Mouse (Mus musculus) right cerebral cortex, postnatal 14 days (tissue): ENCODE measurements at regions not wholly inside any gene's neighbourhood (a gene's known extent, or its start where the extent isn't known, plus 50 kb on each side); places are given as distances from the start of the nearest gene placed in this dataset.

Source experiments
- DNase-seq: peaks from one replicate; pipeline ENCODE4 v3.0.0; 2022

DNA sequence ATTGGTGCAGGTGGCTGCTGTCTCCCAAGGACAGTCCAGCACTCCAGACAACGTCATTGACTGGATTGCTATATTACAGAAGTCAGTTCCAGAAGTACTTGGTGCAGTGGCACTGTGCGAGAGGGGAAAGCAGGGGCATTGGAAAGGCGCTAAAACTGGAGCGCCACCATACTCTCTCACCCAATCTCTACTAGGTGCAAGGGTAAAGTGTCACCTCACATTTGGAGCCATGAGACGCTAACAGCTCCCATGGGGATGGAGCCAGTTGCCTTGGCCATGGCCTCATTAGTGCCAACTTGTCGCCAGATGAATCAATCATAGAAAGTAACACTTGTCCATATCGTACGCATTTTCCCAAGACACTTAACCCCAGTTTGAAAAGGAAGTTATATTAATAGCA, 1617.2 kb upstream of the Gulo start:
- DNase-seq, result no peak

DNA sequence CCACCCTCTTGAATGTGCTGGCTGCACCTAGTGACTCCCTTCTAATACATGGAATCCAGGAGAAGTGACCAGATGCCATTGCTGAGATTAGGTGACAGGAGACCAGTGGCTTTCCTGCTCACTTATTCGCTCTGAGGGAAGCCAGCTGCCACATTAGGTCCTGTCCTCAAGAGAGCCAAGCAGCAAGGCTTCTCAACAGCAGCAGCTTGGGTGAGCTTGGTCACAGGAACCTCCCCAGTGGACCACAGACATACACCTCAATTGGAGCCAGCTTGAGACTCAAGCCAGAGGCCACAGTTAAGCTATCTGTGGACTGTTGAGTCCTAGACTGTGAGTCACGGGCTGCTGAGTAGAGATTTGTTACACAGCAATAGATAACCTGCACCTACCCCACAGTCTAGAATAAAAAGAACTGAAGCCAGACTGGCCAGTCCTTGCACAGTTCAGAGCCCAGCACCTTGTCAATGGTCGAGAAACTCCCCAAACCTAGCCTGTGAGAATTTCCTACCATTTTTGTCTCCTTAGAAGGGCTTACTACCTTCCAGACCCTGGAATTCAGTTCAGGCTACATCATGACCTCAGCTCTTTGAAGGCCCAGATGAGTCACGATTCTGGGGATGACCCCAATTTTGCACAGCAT, 1615.0 kb upstream of the Gulo start:
- no peak for DNase-seq

DNA sequence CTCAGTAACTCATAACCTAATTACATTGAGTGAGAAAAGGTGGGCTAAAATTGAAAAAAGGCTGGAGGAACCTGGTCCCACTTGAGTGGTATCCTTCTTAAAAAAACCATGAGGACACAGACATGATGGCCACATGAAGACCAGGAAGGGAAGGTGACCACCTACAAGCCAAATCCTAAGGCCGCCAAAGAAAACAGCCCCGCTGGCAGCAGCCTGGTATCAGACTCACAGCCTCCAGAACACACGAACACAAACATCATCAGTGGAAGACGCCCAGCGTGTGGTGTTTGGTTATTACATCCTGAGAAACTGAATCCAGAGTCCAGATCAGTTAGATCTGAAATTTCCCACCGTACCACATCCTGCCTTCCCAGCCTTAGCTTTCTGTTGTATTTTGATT, 1613.9 kb upstream of the Gulo start:
- no peak for DNase-seq

DNA sequence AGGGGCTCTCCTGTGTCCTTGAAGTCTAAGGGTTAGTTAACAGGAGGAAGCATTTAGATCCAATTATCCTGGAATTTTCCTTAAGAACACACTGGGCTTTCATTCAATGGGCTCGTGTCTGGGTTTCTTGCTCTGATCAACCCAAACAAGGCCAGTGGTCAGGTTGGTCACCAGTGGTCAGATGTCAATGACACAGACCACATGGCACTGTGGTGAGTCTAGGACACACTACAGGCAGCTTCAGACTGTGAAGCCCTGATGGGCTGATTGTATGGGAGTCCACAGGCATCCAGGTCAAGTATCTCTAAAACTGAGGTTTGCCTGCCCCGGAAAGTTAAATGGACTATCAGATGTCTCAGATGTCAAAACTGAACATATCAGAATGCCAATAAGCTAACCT, 1612.5 kb upstream of the Gulo start:
- no peak for DNase-seq

DNA sequence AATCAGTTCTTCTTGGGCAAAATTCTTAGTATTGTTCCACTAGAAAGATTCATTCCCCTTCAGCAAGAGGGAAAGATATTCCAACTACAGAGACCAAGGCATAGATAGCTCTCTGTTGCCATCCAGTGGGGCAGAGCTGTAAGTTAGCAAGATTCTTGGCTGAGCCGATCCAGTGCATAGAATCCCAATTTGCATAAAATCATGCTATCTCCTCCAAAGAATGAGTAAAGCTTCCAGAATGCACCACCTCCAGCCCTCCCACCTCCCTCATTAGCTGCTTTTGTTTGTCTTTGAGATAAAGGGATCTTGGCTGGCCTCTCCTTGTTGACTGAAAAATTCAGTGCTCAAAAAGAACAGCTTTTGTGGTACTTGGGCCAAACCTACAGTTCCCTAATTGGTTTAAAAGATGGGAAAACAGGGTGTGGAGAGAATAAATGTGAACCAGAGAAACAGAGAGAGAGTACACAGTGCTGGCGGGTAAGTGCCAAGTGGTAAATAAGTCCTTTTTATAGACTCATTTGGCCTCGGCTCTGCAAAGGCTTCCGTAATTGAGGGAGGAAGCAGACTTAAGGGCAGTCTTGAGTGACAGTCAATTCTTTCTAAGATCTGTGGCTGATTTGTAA, 1612.0 kb upstream of the Gulo start:
- DNase-seq, result peak; percentile 48

DNA sequence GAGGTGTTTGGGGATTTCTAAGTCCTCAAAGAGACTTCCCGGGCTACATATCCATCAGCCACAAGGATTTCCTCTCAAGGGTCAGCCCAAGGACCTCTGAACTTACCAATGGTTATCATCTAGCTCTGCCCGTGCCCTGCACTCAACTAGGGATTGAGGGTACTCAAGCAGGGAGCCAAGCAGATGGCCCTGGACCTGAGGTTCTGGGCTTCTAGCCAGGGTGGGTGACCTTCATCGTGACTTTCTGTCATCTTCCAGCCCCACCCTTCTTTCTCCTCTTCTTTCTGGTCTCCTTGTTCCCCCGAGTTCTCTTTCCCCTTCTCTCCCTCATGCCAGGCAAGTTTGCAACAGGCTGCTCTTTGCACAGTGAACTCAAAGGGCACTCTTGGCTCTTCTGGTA, 1610.6 kb upstream of the Gulo start:
- DNase-seq, result no peak

DNA sequence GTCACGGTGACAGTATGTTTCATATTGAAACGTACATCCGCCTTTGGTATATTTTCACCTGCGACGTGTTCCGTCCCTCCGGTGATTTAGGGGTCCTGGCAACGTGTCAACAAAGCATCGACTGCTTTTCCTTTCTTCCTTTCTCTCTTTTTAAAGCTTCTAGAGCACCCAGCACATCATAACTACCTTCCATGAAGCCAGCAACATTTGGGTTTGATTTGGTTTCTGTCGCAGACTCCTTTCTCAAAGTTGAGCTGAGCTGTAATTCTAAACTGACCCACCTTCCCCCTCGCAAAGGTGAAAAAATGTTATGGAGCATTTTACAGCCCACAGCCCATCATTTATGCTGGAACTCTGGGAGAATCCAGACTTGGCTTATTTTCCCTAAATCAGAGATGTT, 1605.4 kb upstream of the Gulo start:
- no peak for DNase-seq

DNA sequence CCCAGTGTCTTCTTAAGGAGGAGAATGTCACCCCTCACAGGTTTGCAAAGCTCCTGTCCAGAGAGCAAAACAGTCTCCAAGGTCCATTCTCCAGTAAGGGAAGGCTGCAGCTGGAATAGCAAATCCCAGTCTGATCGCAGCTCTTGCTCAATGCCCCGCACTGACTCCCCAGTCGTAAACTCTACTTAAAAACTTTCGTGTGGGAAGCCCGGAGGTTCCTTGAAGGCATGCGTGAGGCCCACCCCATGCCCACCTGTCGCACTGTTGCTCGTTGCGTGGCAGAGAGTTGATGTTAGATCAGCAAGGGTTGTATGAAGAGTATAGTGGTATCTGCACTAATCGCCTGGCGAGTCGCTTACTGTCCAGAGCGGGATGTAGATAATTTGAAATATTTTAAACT, 1604.7 kb upstream of the Gulo start:
- no peak for DNase-seq

DNA sequence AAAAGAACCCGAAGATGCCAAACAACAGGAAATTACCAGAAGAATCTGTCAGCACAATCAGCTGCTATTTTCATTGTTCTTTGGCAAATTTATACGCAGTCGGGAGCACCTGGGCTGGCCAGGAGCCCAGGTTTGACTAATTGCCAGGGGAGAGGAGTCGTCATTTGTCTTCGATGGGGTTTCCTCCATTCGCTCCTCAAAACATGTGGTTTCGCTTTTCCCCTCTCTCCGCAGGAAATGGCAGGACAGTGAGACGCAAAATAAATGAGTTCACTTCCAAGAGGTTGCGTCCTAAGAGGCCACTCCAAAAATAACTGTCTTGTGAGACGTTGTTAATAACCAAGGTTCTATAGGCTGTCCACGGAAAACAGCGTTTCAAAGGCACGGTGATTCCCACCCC, 1604.2 kb upstream of the Gulo start:
- no peak for DNase-seq

DNA sequence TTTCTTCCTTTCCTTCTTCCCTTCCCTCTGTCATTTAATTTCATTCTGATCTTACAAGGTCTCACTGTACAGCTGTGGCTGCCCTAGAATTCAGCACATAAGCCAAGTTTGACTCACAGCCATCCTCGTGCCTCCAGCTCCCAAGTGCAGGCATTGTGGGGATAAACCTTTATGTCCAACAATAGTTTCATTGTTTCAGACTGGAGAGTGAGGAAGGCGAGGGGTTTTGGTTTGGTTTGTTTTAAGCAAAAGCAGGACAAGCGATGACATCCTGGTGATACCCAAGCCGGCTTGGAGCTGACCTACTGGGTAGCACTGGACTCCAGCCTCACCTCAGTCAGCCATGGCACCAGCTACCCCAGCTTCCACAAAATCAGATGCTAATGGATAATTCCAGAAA, 1603.5 kb upstream of the Gulo start:
- no peak for DNase-seq

DNA sequence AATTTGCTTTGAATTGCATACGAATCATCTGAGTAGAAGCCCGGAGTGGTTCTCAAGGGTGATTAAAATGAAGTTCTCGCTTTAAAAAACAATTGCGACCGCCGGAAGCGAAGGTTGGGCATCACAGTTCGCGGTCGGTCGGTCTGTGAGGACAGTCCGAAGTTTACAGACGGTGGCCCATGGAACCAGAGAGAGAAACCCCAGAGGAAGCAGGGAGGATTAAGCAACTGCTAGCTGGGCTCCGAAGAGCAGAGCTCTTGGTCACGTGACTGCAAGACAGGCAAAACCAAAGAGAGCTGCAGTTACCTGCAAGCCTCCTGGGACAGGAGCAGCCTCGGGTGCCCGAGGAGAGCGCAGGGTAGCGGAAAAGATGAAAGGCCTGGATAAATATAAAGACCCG, 1599.3 kb upstream of the Gulo start:
- DNase-seq, result no peak

DNA sequence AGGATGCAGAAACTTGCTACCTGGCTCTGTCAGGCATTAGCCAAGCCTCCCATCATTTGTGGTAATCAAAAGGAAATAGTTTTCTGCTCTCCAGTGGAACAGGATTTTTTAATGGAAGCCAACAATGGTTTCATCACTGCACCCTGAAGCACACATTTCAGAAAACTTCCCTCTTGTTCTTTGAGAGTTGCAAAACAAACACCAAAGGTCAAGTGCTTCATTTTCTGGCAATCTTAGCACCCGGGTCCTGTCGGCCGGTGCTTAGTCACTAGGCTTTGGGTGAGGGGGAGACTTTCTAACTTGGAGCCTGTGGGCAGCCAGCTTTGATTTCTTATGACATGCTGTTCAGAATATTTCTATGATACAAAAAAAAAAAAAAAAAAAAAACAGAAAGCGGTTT, 1594.0 kb upstream of the Gulo start:
- DNase-seq, result no peak

DNA sequence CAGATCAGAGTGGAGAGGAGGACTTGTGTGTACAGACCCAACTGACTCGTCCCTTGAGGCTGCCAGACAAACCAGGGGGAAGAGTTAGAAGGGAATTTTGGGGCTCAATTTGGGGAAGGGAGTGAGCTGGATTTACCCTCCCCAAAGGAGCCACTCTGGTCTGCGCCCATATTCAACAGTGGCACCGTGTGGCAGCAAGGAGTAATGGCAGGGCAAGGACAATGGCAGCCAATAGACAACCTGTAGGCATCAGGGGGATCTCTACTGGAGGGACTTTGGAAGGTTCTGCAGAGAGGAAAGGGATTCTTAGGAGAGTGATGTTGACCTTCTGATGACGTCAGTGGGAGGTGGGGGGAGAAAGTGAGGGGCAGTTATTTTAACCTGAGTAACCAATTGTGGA, 1590.7 kb upstream of the Gulo start:
- DNase-seq, result peak; percentile 12

DNA sequence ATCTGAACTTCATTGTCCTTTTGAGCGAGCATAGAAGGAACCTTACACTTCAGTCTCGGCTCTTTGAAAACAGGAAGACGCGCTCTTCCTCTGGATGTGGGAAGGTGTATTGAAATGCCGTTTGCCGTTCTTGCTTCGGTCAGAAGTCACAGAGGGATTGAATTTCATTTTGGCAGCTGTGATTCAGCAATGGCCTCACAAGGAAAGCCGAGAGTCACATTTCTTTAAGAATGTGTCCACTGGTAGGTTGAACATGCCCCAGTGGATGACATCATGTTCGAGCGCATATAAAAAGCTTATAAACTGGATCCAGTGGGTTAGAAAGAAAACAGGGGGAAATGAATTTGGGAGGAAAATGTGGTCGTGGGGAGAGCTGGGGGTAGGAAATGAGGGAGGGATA, 1579.6 kb upstream of the Gulo start:
- no peak for DNase-seq

DNA sequence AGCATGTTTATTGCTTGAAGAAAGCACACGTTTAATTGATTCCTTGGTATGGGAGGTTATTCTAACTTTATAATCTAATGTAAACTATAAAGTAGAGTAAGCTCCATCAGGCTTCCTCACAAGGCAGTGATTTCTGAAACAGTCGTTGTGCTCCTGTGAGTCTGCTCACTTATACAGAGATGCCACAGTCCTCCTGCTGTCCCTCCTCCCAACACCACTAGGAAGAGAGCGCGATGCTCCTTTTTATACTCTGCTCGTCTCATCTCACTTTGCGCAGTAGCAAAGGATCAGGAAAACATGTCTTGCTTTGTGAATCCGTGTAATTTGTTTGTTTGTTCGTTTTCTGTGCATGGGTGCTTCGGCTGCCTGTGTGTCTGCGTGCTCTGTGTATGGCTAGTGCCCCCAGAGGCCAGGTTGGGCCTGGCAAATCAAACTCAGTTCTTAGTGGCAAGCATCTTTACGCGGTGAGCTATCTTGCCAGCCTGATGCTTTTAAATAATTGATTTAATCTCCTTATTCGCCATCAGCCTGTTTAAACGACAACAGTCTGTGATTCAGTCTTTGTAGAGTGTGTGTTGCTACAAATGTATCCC, 1575.5 kb upstream of the Gulo start:
- peak; percentile 17 for DNase-seq

DNA sequence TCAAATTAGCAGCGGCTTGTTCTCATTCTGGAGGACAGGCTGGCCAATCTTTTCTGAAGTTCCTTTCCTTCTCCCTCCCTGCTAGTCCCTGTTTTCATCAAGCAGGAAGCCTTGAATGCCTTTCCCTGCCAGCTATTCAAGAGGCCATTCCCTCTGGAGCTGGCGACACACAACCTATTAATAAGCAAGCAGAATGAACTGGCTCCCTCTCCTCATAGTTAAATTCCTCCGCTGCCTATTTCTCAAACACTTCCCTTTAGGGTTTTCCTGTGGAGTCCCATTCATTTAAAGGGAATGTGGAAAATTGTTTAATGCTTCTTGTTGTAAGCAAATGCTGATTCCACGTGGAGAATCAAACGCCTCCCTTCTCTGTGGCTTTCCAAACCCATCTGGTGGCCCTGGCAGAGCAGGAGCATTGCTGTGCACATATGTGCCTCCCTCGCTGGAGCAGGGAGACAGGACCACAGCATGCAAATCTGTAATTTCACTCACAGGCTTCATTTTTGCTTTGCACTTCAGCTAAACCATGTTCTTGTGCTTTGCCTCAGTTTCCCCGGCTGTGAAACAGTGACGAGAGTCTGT, 1573.3 kb upstream of the Gulo start:
- no peak for DNase-seq

DNA sequence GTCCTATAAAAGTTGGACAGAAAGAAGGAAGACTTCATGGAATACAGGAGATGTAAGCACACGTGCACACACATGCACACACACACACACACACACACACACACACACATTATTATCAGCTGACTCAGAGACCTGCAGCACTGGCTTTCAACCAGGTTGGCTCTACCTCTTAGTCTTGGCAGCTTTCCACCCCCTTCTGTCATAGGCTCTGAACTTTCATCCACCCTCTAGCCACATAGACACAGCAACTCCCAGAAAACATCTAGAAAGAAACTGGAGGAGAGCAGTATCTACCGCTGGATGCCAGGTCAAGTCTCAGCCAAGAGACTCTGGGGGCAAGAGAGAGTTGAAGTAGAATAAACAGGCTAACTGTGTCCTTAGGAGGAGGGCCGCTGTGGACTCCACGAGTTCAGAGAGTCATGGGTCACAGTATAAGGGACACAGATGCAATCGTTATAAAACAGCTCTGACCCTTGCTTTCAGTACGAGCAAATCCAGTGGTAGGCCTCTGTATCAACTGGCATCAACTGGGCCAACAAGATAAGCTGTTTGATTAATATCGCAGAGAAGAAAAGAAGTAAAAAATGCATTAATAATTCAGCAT, 1565.4 kb upstream of the Gulo start:
- no peak for DNase-seq

DNA sequence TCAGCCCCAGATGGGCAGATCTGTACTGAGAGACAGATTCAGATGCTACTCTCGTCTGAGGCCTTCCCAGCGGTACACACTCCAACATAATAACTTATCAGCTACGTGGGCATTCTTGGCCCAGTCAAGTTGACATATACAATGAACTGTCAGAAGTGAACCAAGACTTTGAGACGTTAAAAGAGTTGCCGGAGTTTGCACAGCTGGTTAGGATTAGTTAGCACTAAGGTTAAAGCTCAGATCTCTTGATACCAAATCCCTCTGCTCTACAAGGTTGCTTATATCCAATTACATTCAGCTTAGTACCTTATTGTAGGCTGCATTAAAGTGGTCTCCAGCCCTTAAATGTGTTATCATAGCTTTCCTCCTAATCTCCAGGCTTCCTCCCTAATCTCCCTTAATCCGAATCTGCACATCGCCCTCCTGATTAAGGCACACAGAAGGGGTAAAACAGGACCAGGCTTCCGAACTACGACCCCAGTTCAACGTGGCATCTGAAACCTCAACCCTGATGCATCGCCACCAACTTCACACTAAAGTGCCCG, 1564.5 kb upstream of the Gulo start:
- DNase-seq, result no peak

DNA sequence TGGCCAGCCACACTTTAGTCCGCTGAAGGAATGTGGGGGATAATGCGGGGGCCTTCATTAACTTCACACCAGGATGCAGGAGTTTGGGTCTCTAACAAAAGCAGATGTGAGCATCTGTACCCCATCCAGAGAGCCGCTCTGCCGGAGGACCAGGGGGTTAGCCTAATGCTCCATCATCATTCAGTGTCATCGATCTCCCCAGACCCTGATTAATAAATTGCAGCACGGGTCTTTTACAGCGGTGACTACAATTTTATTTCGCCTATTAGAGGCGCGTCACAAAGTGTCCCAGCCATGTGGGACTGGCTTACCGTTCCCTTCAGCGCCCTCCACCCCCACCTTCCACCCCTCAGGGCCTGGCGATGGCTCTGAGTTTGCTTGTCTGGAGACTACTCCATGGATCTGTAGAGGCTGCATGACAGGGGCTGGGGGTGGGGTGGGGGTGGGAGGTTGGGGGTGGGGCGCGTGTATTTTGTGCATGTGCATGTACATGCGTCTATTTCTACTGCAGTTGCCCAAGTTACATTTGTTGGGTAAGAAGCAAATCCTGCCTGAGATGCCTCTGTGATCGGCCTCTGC, 1560.8 kb upstream of the Gulo start:
- DNase-seq, result no peak

DNA sequence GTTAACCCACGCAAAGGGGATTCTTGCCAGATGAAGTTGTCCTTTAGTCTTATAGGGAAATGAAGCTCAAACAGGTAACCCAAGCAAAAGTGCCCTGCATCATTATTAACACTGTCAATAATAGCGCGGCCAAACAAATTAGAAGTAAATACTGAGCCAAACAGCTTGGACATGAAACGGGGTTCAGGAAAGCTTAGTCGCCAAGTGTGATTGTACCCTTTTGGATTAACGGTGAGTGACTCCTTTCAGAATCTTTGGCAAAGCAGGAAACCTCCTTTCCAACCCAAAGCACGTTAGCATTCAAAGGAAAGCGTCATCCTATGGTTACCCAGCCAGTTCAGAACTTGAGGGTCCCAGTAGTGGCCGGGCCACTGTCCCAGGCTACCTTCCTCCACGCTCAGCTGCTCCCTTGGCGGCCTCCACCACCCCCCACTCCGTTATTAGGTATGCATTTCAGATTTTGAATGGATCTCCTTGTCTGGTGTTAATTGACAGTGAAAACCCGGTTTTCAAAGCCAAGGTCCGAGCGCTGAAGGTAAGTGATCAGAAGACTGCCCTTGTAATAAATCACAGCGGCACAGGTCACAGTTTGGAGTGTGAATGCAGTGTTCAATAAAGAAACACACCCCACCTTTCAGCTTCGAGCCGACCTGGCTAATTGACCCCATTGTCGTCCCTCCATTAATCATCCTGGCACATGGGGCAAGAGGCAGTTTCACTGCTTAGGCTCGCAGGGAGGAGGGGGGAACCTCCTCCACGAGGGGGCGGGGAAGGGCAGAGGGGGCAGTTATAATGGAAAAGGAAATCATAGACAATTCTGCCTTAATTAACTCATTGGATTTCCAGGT, 1560.1 kb upstream of the Gulo start:
- no peak for DNase-seq

DNA sequence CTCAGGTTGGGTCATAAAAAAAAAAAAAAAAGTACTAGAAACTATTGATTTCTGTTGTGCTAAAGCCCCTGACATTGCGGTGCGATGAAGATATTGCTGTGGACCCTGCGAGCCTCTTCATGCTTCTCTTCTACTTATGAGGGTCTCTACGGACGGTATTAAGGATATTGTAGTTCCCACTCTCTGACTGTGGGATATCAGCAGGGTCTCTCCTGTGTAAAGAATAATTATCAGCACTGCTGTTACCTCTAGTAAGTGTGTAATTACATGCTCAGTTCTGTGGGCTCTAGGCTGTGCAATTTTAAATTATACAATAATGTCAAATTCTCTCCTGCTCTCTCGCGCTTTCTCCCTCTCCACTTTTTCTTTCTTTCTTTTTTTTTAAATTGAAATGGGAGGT, 1545.9 kb upstream of the Gulo start:
- DNase-seq, result no peak

DNA sequence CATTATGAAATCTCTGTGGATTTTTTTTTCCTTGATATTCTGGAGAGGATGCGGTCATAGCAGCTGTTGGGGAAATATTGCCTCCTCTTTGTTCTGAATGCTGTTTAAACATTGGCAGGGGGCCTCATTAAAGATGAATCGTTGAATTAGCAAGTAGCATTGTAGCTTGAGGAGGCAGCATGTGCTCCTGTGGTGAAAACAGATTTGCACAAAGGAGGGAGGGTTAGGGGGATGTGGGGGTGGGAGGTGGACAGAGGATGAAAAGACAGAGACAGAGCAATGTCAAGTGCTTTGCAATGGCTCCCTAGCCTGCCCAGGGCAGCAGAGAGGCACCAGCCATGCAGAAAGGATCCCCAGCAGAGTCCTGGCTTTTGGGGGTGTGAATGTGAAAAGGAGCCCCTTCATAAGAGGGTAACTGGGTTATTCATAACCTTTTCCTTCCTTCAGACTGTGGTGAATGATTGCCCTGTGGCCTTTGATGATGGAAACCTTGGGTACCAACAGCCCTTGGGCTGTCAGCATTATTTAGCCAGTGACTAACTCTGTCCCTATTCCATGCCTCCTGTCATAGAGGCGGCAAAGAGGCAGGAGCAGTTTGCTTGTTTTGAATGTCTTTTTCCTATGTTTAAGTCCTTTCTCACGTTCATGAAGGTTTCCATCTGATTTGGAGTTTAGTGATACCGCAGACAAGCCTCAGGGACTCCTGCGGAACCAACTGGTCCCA, 1541.6 kb upstream of the Gulo start:
- no peak for DNase-seq
